Mouse (Mus musculus) G1E (cell line): ENCODE measurements around the gene Cog6.

Source experiments
- CTCF ChIP-seq: IDR thresholded peaks from 2 replicates; pipeline ENCODE4 v1.5.1; 2012; ENCODE audit warnings: low read depth, low read length, inconsistent platforms, mixed read lengths
- GATA1 ChIP-seq: IDR thresholded peaks from 2 replicates; pipeline ENCODE4 v1.6.1; 2012; ENCODE audit warnings: borderline replicate concordance, low read length, inconsistent platforms, mixed read lengths
- POLR2AphosphoS5 ChIP-seq: IDR thresholded peaks from 2 replicates; pipeline ENCODE4 v1.6.1; 2012; ENCODE audit warnings: low read depth, low read length, inconsistent platforms; ENCODE audit not compliant: insufficient replicate concordance

GRCm38 (mm10) chr3:53032432-53032831, 15.4 kb upstream of the Cog6 start:
- no peak for TF ChIP-seq CTCF
- no peak for TF ChIP-seq POLR2AphosphoS5
- TF ChIP-seq GATA1: no peak
